Mouse (Mus musculus): ENCODE measurements around the gene Prpf19. TPM values are rescaled to one million over a fixed set of nuclear protein-coding genes. Genes with fewer than 3 reads are reported as not detected.

Prpf19 gene
- total RNA-seq (2015; ENCODE audit: low replicate concordance) (18.4 and 19.5 TPM in 2 replicates), total RNA-seq (2017; ENCODE audit: low replicate concordance) (17.7 and 21.6 TPM in 2 replicates)

GRCm38 (mm10) chr19:10895016-10895528, at the start of gene Prpf19:
TSS of gene Prpf19 (plus strand) at chr19:10895231.
- peak; percentile 99 for ATAC-seq (replicated peaks; ENCODE audit: low FRiP score, poor library complexity, severe bottlenecking)

GRCm38 (mm10) chr19:10845454-10845853, 49.6 kb upstream of the Prpf19 start:
- ATAC-seq (replicated peaks; ENCODE audit: low FRiP score, poor library complexity, severe bottlenecking) = no peak

- no peak for ATAC-seq (replicated peaks; ENCODE audit: low FRiP score, poor library complexity, severe bottlenecking)
These were observed 48.9 kb upstream of the Prpf19 start for GRCm38 (mm10) chr19:10846150-10846549.

- ATAC-seq (replicated peaks; ENCODE audit: low FRiP score, poor library complexity, severe bottlenecking) = no peak
These were observed 47.5 kb upstream of the Prpf19 start for GRCm38 (mm10) chr19:10847311-10848087.

- ATAC-seq (replicated peaks; ENCODE audit: low FRiP score, poor library complexity, severe bottlenecking) = no peak
These were observed 39.6 kb upstream of the Prpf19 start for GRCm38 (mm10) chr19:10855422-10855821.

- no peak for ATAC-seq (replicated peaks; ENCODE audit: low FRiP score, poor library complexity, severe bottlenecking)
These were observed 38.5 kb upstream of the Prpf19 start for GRCm38 (mm10) chr19:10856520-10856919.

- no peak for ATAC-seq (replicated peaks; ENCODE audit: low FRiP score, poor library complexity, severe bottlenecking)
These were observed 34.9 kb upstream of the Prpf19 start for GRCm38 (mm10) chr19:10860072-10860497.

- ATAC-seq (replicated peaks; ENCODE audit: low FRiP score, poor library complexity, severe bottlenecking) = no peak
These were observed 28.7 kb upstream of the Prpf19 start for GRCm38 (mm10) chr19:10866351-10866750.

GRCm38 (mm10) chr19:10867946-10868622, 26.9 kb upstream of the Prpf19 start:
- no peak for ATAC-seq (replicated peaks; ENCODE audit: low FRiP score, poor library complexity, severe bottlenecking)

GRCm38 (mm10) chr19:10868623-10869141, 26.3 kb upstream of the Prpf19 start:
- ATAC-seq (replicated peaks; ENCODE audit: low FRiP score, poor library complexity, severe bottlenecking) = no peak

GRCm38 (mm10) chr19:10869241-10869885, 25.7 kb upstream of the Prpf19 start:
- no peak for ATAC-seq (replicated peaks; ENCODE audit: low FRiP score, poor library complexity, severe bottlenecking)

GRCm38 (mm10) chr19:10869886-10870527, 25.0 kb upstream of the Prpf19 start, which contains the start of gene Tmem132a:
TSS of gene Tmem132a (minus strand) at chr19:10869940.
- no peak for ATAC-seq (replicated peaks; ENCODE audit: low FRiP score, poor library complexity, severe bottlenecking)

- ATAC-seq (replicated peaks; ENCODE audit: low FRiP score, poor library complexity, severe bottlenecking) = no peak
These were observed 24.4 kb upstream of the Prpf19 start for GRCm38 (mm10) chr19:10870676-10871075.

GRCm38 (mm10) chr19:10871328-10871961, 23.6 kb upstream of the Prpf19 start:
- no peak for ATAC-seq (replicated peaks; ENCODE audit: low FRiP score, poor library complexity, severe bottlenecking)

GRCm38 (mm10) chr19:10878201-10878837, 16.7 kb upstream of the Prpf19 start:
- no peak for ATAC-seq (replicated peaks; ENCODE audit: low FRiP score, poor library complexity, severe bottlenecking)

GRCm38 (mm10) chr19:10880085-10880974, 14.7 kb upstream of the Prpf19 start:
- ATAC-seq (replicated peaks; ENCODE audit: low FRiP score, poor library complexity, severe bottlenecking) = no peak

- ATAC-seq (replicated peaks; ENCODE audit: low FRiP score, poor library complexity, severe bottlenecking) = 0 out of 2 replicates have a peak, but pooled peaks have one; percentile 10
These were observed 14.0 kb upstream of the Prpf19 start for GRCm38 (mm10) chr19:10880975-10881425.
